8 mouse cellular contexts compared by ENCODE assay signal in the genomic region with DNA sequence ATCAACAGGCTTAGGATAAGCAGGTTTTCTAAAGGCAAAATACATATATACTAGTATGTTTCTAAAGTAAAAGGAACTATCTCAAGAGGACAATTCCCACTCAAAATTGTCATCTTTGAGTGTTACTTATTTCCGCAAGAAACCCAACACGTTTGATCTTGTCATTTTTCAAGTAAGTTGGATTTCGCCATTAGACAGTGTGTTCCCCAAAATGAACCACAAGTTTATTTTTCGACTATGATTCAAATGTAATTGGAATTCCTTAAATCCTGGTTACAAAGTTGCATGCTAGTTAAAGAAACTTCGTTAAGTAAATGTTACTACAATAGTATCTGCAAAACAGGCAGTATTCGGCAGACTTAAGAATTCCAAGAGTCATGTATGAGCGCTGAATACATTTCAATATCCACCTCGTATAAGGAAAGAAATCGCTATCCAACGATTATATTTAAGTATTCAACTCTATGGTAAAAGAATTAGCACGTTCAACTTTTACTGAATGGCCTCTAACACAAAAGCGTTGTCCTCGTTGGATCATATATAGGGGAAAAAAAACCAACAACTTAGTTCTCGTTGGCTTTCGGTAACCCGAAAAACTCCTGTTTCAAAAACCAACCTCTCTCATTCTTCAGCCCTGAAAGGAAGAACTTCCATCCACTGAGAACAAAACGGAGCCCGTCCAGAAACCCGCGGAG.
A peak's percentile ranks its signal among the peaks of the same experiment; 100 is the strongest.
DNase-seq lines count a peak whose midpoint lies in the region; ATAC-seq and TF ChIP-seq lines count a peak whose summit lies in the region.

No protein-coding gene starts in this region.

- H3K4me3 ChIP-seq in cerebellum, adult 2 months (replicated peaks; ENCODE audit: insufficient read depth, low read depth, low read length): peak overlapping the region; percentile 99
- peak overlapping the region; percentile 98 for H3K4me3 ChIP-seq in testis, adult 2 months (ENCODE audit: control insufficient read depth, low read depth, low read length)
- H3K4me3 ChIP-seq in liver, embryonic 11.5 days (ENCODE audit: low read depth, low read length): peak overlapping the region; percentile 85
- peak overlapping the region; percentile 83 for H3K4me3 ChIP-seq in stomach, postnatal 0 days (ENCODE audit: low read depth, low read length)

- 3% methylated on average over 20 of the region's 20 CpGs for WGBS in cerebellum, adult 2 months
- 3% methylated on average over 20 of the region's 20 CpGs for WGBS in liver, embryonic 11.5 days
- WGBS in stomach, postnatal 0 days: 1% methylated on average over 20 of the region's 20 CpGs

- peak overlapping the region; percentile 88 for H3K27ac ChIP-seq in cerebellum, adult 2 months (ENCODE audit: insufficient read depth, low read length)
- H3K27ac ChIP-seq in testis, adult 2 months (ENCODE audit: control insufficient read depth, insufficient read depth, low read depth, low read length): peak overlapping the region; percentile 98
- H3K27ac ChIP-seq in liver, embryonic 11.5 days (ENCODE audit: low read depth, low read length): peak overlapping the region; percentile 99
- H3K27ac ChIP-seq in stomach, postnatal 0 days (replicated peaks): peak overlapping the region; percentile 99

- no peaks in the 10 kb centered on the region for H3K27me3 ChIP-seq in cerebellum, adult 2 months (ENCODE audit: control insufficient read depth, insufficient read depth, low read length)
- H3K27me3 ChIP-seq in testis, adult 2 months (ENCODE audit: control insufficient read depth, insufficient read depth, low read length): no peaks in the 10 kb centered on the region
- H3K27me3 ChIP-seq in liver, embryonic 11.5 days (replicated peaks; ENCODE audit: control insufficient read depth, insufficient read depth, low read length): no peaks in the 10 kb centered on the region
- H3K27me3 ChIP-seq in stomach, postnatal 0 days (ENCODE audit: control insufficient read depth, insufficient read depth, low read length): no peaks in the 10 kb centered on the region

- TF ChIP-seq CTCF in cerebellum, adult 2 months (IDR thresholded peaks at IDR 0.05; ENCODE audit: borderline replicate concordance, insufficient read depth, low read depth, low read length): no peak
- TF ChIP-seq CTCF in testis, adult 2 months (IDR thresholded peaks at IDR 0.05; ENCODE audit: control insufficient read depth, insufficient read depth, insufficient replicate concordance, low read depth, low read length): no peak
- no peak for TF ChIP-seq CTCF in stomach, postnatal 0 days (IDR thresholded peaks at IDR 0.05; ENCODE audit: low read depth)

- H3K9ac ChIP-seq in liver, embryonic 11.5 days (ENCODE audit: low read depth, low read length): peak overlapping the region; percentile 91
- H3K9ac ChIP-seq in stomach, postnatal 0 days (ENCODE audit: low read length): peak overlapping the region; percentile 91

- H3K4me2 ChIP-seq in liver, embryonic 11.5 days: peak overlapping the region; percentile 65
- H3K4me2 ChIP-seq in stomach, postnatal 0 days (replicated peaks; ENCODE audit: low read depth): peak overlapping the region; percentile 56

- no peak for TF ChIP-seq POLR2A in cerebellum, adult 2 months (IDR thresholded peaks at IDR 0.05; ENCODE audit: borderline replicate concordance, insufficient read depth, low read length)
- TF ChIP-seq POLR2A in testis, adult 2 months (IDR thresholded peaks at IDR 0.05; ENCODE audit: control insufficient read depth, low read depth, low read length): no peak

- TF ChIP-seq EP300 in stomach, postnatal 0 days (optimal IDR thresholded peaks at IDR 0.05): no peak

- DNase-seq in cerebellum, adult 2 months: no peak
- no peak for DNase-seq in cerebellum, postnatal 10 days
- no peak for DNase-seq in testis, postnatal 10 days (ENCODE audit: low spot score)
- no peak for DNase-seq in liver, embryonic 11.5 days (ENCODE audit: low spot score)
- no peak for DNase-seq in stomach, postnatal 0 days (ENCODE audit: low spot score)
- DNase-seq in left cerebral cortex, adult 8-10 months (ENCODE audit: low spot score in 2 of 2): no peak
- no peak for DNase-seq in cerebellum, adult 9-10 months

- H3K9me3 ChIP-seq in liver, embryonic 11.5 days (ENCODE audit: control insufficient read depth, low read length): no peaks in the 10 kb centered on the region
- H3K9me3 ChIP-seq in stomach, postnatal 0 days (ENCODE audit: control insufficient read depth, low read length): no peaks in the 10 kb centered on the region

- no peak for ATAC-seq in liver, embryonic 11.5 days (replicated peaks; ENCODE audit: low FRiP score)
- ATAC-seq in stomach, postnatal 0 days (ENCODE audit: low FRiP score, low TSS enrichment): no peak

- H3K4me1 ChIP-seq in cerebellum, adult 2 months (ENCODE audit: control insufficient read depth, insufficient read depth, low read length): no peaks in the 10 kb centered on the region; the same call in 1 of the 2 replicates
- H3K4me1 ChIP-seq in testis, adult 2 months (ENCODE audit: control insufficient read depth, insufficient read depth, low read length): no peaks in the 10 kb centered on the region
- peaks cover 36% of the 10 kb centered on the region for H3K4me1 ChIP-seq in liver, embryonic 11.5 days (replicated peaks; ENCODE audit: control insufficient read depth, insufficient read depth, low read length)
- H3K4me1 ChIP-seq in stomach, postnatal 0 days (replicated peaks; ENCODE audit: control insufficient read depth, insufficient read depth): peaks cover 4% of the 10 kb centered on the region; the same call in 1 of the 2 replicates

- H3K36me3 ChIP-seq in testis, adult 2 months (ENCODE audit: control insufficient read depth, insufficient read depth, low read length): no peaks in the 10 kb centered on the region; the same call in 1 of the 2 replicates
- no peaks in the 10 kb centered on the region for H3K36me3 ChIP-seq in liver, embryonic 11.5 days (ENCODE audit: control insufficient read depth, insufficient read depth, low read length)
- no peaks in the 10 kb centered on the region for H3K36me3 ChIP-seq in stomach, postnatal 0 days (ENCODE audit: control insufficient read depth, insufficient read depth, low read length)
